Mouse (Mus musculus) heart, adult 18-20 months (tissue): ENCODE measurements at regions not wholly inside any gene's neighbourhood (a gene's known extent, or its start where the extent isn't known, plus 50 kb on each side); places are given as distances from the start of the nearest gene placed in this dataset.
A peak's percentile ranks its signal among the peaks of the same experiment; 100 is the strongest.

Experiments used
- DNase-seq, 2 experiments: peaks; one replicate each; pipeline ENCODE4 v3.0.0; 2021 to 2022; ENCODE audit warnings: mixed read lengths in 1 of 2
- microRNA-seq, 2 experiments: library from miRNA; unstranded; fragments of <30 nt; microRNA quantifications; one replicate each; pipeline ENCODE4 v1.2.0; 2022

GRCm38 (mm10) chr1:77267311-77268003 lies 247.4 kb downstream of the Epha4 start:
- no peak for DNase-seq

DNA sequence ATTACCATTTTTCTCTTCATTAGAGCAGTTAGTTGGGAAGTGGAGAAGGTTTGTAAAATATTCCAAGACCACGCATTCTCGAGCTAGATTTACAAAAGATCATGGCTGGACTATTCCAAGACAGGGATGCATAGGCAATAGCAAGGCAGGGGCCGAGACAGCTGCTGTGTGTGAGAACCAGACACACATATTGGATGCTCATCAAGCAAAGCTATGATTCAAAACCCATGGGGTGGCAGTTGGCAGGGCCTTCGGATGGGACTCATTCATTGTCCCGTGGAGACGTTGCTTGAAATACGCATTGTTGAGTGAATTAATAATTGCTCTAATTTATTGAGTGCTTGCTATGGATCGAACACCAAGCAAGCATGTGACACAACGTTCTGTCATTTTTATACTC lies 239.6 kb downstream of the Epha4 start:
- no peak for DNase-seq

- DNase-seq, result no peak
Measured at GRCm38 (mm10) chr1:77279566-77279965, 235.3 kb downstream of the Epha4 start.

DNA sequence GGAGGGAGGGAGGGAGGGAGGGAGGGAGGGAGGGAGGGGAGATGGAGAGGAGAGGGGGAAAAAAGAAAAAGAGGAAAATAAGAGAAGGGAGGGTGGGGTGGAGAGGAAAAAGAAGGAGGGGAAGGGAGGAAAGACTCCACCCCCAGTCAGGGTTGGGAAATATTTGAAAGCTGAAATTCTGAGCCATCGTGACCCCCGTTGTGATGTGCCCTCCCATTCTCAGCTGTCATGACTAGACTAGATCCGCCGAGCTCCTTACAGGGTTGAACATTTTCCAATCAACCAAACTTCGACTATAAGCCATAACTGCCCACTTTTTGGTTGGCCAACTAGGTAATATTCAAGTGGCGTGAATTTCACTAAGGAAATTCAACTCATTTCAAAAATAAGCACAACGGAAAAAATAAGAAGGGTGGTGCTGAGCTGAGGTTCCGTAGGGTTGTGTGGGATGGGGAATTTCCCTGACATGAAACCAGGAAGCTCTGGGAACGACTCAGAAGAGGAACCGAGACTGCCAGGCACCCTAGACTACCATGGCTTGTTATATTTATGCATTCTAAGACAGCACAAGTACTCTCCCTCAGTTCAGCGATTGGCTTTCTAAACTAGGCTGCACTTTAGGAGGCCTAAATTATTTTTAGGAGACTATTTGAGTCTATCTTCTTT lies 234.4 kb downstream of the Epha4 start:
- peak in 1 of 2 experiments; percentile 51 for DNase-seq

DNA sequence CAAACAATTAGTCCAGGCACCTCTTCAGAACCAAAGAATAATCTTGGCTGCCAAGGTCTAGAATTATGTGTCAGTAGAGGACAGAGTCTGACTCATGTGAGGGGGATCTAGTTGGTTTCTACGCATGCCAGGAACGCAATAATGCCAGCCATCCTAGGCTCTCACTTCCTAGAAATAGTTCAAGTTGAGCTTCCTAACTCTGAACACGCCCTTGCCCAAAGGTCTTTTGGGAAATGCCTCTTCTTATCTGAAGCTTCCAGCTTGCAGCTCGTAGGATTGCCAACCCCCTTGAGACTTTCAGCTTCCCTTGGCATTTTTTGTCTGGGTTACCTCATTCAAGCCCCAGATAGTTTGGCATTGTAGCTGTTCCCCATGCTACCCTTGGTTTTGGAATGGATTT lies 233.1 kb downstream of the Epha4 start:
- DNase-seq, result no peak

- DNase-seq, result no peak
Measured at GRCm38 (mm10) chr1:77298713-77299132, 216.2 kb downstream of the Epha4 start.

- DNase-seq, result peak in 1 of 2 experiments; percentile 55
Measured at GRCm38 (mm10) chr1:77300806-77301205, 214.1 kb downstream of the Epha4 start.

GRCm38 (mm10) chr1:77304770-77305169 lies 210.1 kb downstream of the Epha4 start:
- no peak for DNase-seq

DNA sequence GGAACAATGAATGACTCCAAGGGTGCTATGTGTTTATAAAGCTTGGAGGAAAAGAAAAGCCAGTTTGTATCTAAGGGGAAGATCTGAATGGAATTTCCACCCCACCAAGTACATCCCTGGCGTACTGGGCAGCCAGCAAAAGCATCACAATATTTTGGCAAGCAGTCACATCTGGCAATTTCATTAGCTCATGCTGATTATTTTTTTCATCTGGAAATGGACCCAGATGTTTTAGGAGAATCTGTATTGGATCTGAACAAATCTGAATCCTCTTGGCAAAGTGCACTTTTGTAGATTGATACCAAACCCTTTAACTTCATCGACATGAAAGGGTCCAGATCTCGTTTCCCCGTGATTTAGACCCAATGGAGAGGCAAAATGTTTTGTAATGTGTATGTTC lies 207.1 kb downstream of the Epha4 start:
- DNase-seq, result peak; percentile 6 to 41

DNA sequence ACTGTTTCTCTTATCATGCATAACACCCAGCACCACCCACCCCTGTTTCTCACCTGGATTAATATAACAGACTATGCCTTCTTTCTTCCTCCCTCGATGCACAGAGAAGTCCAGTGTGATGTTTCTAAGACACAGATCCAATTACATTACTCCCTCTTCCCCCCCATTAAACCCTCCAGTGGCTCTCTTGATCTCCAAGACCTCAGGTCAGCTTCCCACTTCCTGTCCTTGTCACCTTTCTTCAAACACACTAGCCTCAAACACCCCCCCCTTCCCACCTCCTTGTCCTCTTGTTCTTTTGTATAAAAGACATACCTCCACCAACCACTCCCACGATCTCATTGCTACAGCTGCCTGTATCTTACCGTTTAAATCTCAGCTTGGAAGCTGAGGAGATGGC lies 201.8 kb downstream of the Epha4 start:
- no peak for DNase-seq

DNA sequence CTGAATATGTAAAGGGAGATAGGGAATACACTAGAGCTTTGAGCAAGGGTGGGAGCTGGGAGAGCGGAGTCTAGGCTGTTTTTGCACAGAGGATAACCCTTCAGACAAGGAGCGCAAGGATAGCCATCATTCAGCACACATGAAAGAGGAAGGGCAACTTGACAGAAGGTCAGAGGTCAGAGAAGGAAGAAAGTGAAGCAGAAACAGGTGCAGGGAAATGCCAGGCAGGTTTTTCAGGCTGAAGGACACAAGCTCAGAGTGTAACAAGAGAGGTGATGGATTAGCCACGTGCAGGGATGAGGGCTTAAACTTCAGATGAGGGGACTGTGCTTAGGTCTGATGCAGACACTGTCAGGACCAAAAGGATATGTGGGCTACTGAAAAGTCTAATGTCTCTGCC lies 199.5 kb downstream of the Epha4 start:
- no peak for DNase-seq

DNA sequence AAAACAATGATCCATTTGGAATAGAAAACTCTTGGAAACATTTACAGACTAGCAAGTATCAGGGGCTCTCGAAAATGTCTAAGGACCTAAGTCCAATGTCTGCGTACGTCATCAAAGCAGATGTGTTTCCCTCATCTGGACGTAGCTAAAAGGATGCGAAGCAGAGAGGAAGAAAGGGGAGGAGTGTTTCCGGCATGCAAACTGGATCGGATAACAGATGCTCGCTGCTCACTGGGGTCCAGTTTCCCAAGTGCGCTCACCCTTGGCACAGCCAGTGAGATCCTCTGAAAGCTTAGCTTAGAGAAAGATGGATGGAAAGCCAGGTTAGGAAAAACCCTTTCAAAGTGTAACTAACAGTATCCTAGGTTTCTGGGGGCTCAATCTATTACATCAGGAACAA lies 198.7 kb downstream of the Epha4 start:
- no peak for DNase-seq

Small RNA genes in the stretch of these regions (microRNA-seq; reads per million reads assigned to microRNA genes)
- 0 reads per million in 2 experiments for gene Mir6343
